Mouse (Mus musculus): ENCODE measurements around the gene Anapc5.

The Anapc5 gene

DNA sequence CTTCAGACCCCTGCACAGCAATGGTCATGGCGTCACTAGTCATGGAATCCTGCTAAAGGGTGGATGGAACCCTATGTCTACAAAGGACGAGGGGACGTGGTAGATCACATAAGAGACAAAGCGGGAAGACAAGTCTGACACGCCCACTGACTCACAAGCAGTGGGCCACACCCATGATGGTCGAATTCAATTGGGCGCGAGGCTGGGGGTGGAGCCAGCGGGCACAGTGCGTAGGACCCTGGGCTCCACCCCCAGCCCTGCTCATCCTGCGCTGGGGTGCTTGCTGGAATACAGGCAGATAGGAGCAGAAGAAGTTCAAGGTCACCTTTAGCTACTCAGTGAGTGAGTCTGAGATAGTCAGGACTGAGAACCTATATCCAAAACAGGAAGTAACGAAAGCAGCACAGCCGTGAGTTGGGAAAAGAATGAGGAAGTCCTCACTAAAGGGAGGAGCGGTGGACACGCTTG, 52.0 kb downstream of the Anapc5 start:
- peak; percentile 98 for DNase-seq (ENCODE audit: low read depth, low spot score)

- DNase-seq (ENCODE audit: low read depth, low spot score), result no peak
Measured at GRCm38 (mm10) chr5:122767283-122767682, 53.9 kb downstream of the Anapc5 start.

- DNase-seq (ENCODE audit: low read depth, low spot score), result peak; percentile 82
Measured at GRCm38 (mm10) chr5:122764032-122764464, 57.1 kb downstream of the Anapc5 start.

DNA sequence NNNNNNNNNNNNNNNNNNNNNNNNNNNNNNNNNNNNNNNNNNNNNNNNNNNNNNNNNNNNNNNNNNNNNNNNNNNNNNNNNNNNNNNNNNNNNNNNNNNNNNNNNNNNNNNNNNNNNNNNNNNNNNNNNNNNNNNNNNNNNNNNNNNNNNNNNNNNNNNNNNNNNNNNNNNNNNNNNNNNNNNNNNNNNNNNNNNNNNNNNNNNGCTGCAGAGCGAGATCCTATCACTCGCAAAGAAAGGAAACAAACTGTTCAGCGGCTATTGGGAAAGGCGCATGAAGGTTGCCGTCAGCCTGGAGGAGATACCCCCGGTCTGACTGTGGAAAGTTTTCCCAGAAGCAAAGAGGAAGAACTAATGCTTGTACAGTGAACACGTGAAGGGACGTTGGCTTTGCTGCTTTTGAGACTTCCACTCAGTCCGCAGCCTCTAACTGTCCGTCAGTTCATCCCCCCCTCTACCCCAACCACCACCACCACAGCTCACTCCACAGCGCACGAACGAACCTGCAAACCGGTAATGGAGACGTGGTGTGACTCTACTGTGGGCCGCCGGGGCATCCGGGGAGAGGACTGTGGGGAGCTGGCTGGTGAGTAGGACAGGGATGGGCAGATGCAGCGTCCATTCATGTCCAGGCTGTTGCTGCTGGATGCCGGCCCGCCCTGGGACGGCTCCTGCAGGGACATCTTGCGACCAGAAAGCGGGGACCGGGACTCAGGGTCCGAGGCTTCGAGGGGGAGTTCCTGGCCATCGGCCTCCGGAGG, 57.7 kb downstream of the Anapc5 start:
- no peak for DNase-seq (ENCODE audit: low read depth, low spot score)

GRCm38 (mm10) chr5:122756680-122757079, 64.5 kb downstream of the Anapc5 start:
- no peak for DNase-seq (ENCODE audit: low read depth, low spot score)

DNA sequence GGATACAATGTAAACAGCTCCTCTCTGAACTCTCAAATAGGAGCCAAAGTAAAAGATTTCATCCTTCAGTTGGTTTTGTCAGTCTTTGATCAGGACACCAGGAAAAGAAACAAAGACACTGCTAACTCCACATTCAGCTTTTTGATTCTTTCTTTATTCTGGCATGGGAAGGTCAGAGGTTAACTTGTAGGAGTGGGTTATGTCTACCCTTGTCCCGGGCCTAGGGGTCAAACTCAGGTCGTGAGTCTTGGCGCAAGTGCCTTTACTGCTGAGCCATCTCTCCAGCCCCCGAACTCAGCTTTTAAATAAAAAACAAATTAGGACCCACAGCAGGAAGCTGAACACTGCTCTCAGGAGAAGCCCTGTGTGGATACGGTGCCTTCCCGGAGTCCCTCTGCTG, 65.0 kb downstream of the Anapc5 start:
- DNase-seq (ENCODE audit: low read depth, low spot score), result peak; percentile 56

DNA sequence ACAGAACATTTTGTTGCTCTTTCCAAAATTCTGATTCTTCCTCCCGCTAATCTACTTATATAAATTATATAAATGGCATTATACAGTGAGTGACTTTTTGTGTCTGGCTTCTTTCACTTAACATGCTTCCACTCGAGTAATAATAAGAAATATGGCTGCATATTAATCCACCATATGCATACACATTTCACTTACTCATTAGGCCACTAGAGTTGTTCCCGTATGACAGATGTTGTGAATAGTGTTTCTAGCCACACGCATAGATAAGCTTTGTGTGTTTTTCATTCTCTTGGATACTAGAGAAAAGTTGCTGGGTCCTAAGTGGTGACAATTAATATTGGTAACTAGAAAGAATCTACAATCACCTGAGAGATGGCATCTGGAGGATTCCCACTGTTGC, 65.5 kb downstream of the Anapc5 start:
- DNase-seq (ENCODE audit: low read depth, low spot score), result no peak

DNA sequence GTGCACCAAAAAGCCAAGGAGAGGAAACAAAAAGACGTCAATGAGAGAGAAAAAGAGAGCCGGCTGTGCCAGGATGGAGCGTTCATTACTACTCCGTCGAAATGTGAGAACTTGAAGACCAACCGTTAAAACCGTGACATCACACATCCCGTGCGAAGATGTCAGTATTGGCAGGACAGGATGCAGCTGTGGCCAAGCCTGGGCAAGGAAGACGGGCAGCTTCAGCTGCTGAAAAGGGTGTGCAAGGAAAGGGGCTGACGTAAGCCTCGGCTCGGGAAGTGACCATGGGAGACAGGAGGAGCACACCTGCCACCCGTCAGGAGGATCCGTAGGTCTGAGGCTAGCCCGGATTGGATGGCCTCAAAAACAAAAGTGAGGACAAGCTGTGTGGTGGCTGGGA, 66.7 kb downstream of the Anapc5 start:
- no peak for DNase-seq (ENCODE audit: low read depth, low spot score)

GRCm38 (mm10) chr5:122747950-122748349, 73.2 kb downstream of the Anapc5 start:
- no peak for DNase-seq (ENCODE audit: low read depth, low spot score)

GRCm38 (mm10) chr5:122743880-122744422, 77.2 kb downstream of the Anapc5 start:
- peak; percentile 50 for DNase-seq (ENCODE audit: low read depth, low spot score)
